Mouse (Mus musculus) spleen, postnatal 10 days (tissue): ENCODE data around the gene Vsir.

Source experiments
- DNase-seq, 2 experiments: peaks; one replicate each; pipeline ENCODE4 v3.0.0; 2021 to 2022; ENCODE audit warnings: low spot score in 2 of 2

Vsir gene

GRCm38 (mm10) chr10:60346701-60347405 is at the start of gene Vsir:
Gene Vsir (plus strand): TSS chr10:60346851.
- peak; percentile 86 to 90 for DNase-seq

GRCm38 (mm10) chr10:60299636-60300035 is 47.0 kb upstream of the Vsir start:
- no peak for DNase-seq

GRCm38 (mm10) chr10:60303419-60303818 is 43.2 kb upstream of the Vsir start:
- DNase-seq = no peak

DNA sequence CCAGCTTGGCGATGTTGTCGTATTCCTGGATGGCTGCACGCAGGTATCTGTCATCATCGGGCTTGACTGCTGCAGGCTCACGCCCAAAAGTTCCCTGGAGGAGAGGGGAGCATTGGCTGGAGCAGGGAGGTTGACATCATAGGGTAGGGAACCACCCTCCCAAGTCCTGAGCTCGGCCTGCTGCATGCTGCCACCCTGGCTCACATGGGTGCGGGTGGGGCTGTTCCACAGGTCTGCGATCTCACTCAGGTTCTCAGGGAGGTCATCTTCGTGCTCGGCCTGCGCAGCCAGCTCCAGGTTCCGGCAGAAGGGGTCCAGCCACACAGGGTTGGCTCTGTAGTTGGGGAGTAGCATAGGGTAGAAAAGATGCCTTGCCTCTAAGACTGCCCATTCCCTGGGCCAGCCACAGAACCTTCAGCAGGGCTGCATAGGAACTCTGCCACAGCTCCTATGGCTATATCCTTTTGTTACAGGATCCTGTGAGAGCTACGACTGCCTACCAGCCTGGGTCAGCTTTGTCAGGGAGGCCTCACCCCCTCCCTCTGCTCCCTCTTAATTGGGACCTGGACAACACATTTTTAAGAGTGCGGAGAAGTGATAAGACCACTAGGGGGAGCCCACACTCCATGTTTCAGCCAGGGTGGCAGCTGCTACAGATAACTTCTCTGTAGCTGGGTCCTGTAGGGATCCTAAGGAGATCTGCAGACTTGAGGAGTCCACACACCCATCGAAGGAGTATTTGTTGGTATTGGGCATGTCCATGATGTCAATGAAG is 41.6 kb upstream of the Vsir start:
- DNase-seq = peak; percentile 54 to 78

DNA sequence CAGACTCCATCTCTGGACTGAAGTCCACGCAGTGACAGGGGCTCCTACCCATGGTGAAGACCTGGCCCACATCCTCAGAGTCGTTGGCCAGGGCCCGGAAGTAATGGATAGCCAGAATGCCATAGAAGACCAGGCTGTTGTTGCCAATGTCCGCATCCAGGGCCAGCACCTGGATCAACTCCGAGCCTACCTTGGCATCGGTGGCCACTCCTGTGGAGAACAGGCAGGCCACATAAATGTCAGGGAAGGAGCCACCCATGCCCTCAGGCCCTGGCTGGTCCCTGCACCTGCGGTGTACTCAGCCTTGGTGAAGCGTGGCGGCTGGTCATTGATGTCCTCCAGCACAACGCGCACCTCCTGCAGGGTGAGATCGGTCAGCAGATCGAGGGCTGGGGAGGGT is 36.0 kb upstream of the Vsir start:
- no peak for DNase-seq

DNA sequence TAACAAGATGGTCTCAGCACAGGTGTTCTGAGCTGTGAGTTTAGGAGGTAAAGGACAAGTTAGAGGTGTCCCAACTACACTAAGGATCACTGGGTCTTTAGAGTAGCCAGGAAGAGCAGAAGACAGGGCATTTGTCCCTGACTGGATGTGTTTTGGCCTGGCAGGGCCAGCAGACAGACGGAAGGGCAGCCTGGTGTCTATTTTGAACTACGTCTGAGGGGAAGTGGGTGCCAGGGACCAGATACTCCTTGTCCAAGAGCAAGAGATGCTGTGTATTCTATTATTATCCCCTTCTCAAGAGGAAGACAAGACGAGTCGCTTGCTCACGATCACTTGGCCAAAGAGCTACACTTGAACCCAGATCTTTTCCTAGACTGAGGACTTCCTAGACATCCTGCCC is 33.0 kb upstream of the Vsir start:
- no peak for DNase-seq

GRCm38 (mm10) chr10:60316166-60316565 is 30.5 kb upstream of the Vsir start:
- no peak for DNase-seq

DNA sequence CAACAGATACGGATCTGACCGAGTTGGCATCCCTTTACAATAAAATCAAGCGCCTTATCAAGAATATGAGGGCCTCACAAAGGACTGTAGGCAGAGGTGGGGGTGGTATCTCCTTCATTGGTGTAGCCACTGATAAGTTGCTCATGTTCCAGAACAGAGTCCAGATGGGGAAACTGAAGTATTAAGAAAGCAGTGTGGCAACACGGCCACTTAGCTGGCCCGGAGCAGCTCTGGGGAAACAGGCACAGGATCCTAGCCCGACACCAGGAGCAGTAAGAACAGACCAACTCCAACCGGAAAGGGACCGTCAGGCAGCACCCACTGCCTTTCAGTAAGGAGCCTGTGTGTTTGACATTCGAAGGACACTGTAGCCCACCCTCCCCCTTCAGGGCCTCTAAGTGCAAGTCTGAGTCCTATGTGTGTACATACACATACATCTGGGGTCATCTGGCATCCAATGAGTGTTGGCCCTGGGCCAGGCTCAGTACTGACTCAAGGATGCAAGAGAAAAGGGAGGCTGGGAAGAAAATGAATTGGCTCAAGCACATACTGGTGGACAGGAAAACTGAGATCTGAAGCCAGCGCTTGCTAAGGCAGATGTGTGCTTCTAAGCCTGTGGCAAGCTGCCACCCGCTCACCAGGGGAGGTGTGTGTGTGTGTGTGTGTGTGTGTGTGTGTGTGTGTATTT is 17.5 kb upstream of the Vsir start:
- no peak for DNase-seq

GRCm38 (mm10) chr10:60334583-60334982 is 12.1 kb upstream of the Vsir start:
- DNase-seq = no peak

DNA sequence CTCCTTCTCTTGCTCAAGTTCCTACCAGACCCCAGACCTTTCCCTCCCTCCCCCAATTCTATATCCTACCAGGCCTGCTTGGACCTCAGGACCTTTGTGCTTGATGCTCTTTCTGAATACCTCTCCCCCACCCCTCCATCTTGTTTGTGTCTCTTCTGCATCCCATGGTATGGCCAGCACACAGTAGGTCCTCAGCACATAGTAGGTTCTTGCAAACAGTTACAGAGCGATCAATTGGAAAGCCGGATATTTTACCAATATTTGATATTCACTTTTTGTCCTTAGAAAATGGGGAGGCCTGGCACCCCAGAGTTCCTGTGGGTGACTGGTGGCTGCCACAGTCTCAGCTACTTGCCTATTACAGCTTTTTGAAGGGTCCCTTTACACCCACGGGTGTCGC is 11.6 kb upstream of the Vsir start:
- no peak for DNase-seq

GRCm38 (mm10) chr10:60341528-60341927 is 5.1 kb upstream of the Vsir start:
- no peak for DNase-seq

DNA sequence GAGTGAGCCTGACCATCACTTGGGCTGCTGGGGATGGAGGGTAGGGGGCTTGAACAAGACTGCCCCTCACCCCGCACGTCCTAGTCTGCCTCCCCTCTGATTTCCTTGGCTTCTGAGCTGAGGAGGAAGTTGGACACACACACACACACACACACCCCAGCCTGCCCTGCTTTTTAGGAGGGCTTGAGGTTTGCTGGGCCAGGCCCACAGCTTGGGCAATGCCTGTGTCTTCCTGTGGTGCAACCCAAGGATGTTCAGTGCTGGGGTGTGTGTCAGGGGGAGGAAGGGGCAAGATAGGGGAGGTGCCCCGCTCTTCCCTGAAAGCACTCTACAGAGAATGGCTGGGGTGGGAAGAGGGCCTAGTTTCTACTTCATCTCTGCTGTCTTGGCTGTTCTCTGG is 2.5 kb upstream of the Vsir start:
- peak in 1 of 2 experiments; percentile 33 for DNase-seq

DNA sequence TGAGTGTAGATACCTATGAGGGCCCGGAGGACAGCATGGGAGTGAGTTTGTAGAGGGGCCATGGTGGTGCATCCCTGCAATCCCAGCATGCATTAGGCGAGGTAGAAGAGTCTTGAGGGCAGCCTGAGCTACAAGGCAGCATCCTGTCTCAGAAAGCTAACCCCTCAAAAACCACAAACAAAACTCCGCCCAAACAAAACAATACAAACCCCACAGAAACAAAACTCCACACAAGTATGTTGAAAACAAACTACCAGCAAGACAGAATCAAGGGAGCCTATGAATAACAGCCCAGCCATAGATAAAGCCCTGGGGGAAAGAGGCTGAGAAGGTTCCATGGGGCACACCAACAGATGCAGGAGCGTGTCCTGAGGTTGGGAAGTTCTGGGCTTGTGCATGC is 595 bp upstream of the Vsir start:
- no peak for DNase-seq

GRCm38 (mm10) chr10:60347768-60348610 is 1.3 kb downstream of the Vsir start:
- peak; percentile 52 to 65 for DNase-seq

DNA sequence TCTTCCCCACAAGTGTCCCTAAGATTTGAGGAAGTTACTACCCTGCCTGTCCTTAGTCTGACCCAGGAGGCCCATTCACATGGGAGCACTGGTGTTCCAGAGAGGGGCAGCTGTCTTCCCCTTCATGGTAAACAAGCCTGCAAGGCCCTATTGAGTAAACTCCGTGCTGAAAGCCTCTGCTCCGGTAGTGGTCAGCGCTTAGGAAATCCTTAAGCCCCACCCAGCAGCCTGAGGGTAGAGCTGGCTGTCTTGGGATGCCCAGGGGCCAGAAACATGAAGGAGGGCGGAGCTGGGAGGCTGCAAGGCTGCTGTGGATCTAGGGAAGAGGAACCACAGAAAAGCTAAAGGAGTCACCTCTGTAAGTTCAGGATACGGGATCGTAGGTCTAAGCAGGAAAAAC is 2.4 kb downstream of the Vsir start:
- DNase-seq = peak; percentile 58 to 61

DNA sequence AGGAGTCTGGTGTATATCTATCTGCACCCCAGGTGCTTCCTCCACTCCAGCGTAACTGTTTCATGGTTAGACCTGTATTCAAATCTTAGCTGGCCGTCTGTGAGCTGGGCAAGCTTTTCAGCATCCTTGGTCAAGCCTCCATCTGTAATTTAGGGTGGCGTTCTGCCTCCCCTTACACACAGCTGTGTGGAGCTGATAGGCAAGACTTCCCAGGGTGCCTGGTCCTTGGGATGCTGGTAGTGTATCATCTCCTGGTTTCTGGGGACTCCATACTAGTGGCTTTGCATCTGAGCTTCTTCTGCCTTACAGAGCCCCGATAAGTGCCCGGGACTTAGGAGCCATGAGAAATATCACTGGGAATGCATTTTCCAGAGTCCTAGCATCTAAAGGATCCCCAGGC is 3.0 kb downstream of the Vsir start:
- DNase-seq = peak; percentile 40 to 58

GRCm38 (mm10) chr10:60350077-60350804 is 3.6 kb downstream of the Vsir start:
- DNase-seq = peak; percentile 36 to 38

DNA sequence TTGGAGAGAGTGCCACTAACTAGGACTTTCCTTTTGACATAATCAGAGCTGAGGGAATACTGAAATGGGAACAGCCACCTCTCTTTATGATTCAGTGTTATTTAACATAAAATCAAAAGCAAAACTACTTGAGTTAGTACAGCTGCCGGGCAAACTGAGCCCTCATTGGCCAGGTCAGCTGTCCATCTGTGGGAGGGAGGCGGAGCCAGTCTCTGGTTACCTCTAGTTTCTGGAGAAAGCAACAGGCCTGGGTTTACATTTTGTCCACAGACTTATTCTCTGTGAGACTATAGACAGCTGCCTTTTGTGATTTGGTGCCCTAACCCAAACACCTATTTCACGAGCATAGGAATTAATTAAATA is 4.1 kb downstream of the Vsir start:
- peak; percentile 97 to 98 for DNase-seq

DNA sequence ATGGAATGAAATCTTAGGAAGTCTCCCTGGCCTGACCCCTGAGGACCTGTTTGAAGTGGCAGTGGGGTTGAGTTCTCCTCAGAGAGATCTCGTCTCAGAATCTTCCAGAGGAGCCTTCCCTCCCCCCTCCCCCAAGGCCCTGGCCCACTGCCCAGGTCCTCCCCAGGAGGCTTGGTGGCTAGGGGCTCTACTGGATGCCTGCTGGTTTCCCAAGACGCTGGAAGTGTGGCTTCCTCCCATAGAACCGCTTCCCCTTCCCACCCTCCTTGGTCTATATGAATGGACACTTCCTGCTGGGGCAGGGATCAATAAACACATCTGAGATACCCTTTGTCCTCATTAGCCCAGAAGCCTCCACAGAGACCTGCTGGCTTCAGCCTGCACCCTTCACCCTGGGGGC is 4.6 kb downstream of the Vsir start:
- DNase-seq = peak in 1 of 2 experiments; percentile 21

DNA sequence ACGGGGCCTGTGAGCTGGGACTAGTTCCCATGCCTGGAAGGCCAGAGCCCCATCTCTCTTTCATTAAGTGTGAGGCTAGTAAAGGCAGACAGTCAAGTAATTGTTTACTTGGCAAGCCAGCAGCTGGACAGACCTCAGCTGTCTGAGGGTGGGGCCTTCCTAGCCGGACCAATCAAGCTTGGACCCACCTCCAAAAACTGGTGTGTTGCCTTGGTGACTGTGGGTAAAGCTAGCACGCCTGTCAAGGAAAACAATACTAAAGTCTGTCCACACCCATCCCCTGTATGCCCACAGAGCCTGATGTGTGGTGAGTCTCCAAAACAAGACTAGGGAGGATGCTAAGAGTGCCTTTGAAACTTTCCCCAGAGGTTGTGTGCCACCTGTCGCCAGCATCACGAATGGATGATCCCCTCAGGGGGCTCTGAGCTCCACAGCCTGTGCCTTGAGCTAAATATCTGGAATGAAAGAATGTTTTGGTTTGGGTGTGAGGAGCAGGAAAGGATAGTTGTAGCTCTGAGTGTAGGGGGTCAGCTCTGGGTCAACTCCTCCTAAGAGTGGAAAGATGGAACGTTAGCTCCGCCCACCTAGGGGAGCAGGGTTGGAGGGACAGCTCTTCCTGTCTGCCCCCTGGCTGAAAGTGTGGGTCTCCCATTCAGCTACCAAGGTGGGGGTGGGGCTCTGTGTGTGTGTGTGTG is 5.3 kb downstream of the Vsir start:
- peak in 1 of 2 experiments; percentile 66 for DNase-seq
